Mouse (Mus musculus) intestine, embryonic 15.5 days (tissue): ENCODE data around the gene Olfr800. TPM values are rescaled to one million over a fixed set of nuclear protein-coding genes. Genes with fewer than 3 reads are reported as not detected.

Experiments
- ATAC-seq: fragments of 200-750 bp; cut with Nextera tagmentation; 2 replicates; pipeline ENCODE4 v1.8.0; 2017; ENCODE audit warnings: moderate TSS enrichment, moderate library complexity
- H3K27ac ChIP-seq: fragments of 300-500 bp; sonication (generic); 2 replicates; pipeline ENCODE4 v1.5.1; 2015; ENCODE audit warnings: mild to moderate bottlenecking, inconsistent platforms
- H3K27me3 ChIP-seq: fragments of 300-500 bp; sonication (generic); replicated peaks from 2 replicates; pipeline ENCODE4 v1.6.1; 2015; ENCODE audit warnings: inconsistent platforms
- H3K36me3 ChIP-seq: fragments of 300-500 bp; sonication (generic); 2 replicates; pipeline ENCODE4 v1.6.1; 2015; ENCODE audit warnings: inconsistent platforms
- H3K4me1 ChIP-seq: fragments of 300-500 bp; sonication (generic); replicated peaks from 2 replicates; pipeline ENCODE4 v1.6.1; 2015; ENCODE audit warnings: inconsistent platforms
- H3K4me2 ChIP-seq: fragments of 300-500 bp; sonication (generic); replicated peaks from 2 replicates; pipeline ENCODE4 v1.6.1; 2015; ENCODE audit warnings: mild to moderate bottlenecking, inconsistent platforms
- H3K4me3 ChIP-seq: fragments of 300-500 bp; sonication (generic); replicated peaks from 2 replicates; pipeline ENCODE4 v1.5.1; 2015; ENCODE audit warnings: inconsistent platforms
- H3K9ac ChIP-seq: fragments of 300-500 bp; sonication (generic); 2 replicates; pipeline ENCODE4 v1.6.1; 2015; ENCODE audit warnings: inconsistent platforms
- H3K9me3 ChIP-seq: fragments of 300-500 bp; sonication (generic); 2 replicates; pipeline ENCODE4 v1.6.1; 2016; ENCODE audit warnings: inconsistent platforms
- WGBS: fragments of 180-500 bp; shearing (Covaris S2); methylation state at CpG from one replicate; pipeline ENCODE4 v1.1.7; 2015; 5-methylcytosine and 5-hydroxymethylcytosine counted together
- polyA plus RNA-seq: library from polyadenylated mRNA; unstranded; fragments of >200 nt; fragmentation: Nextera tagmentation; extraction: Ambion mirVana; gene quantifications from 2 replicates; pipeline ENCODE4 v1.2.1, GENCODE M21; 2015

Gene Olfr800
- not detected in 2 replicates for polyA plus RNA-seq

- Histone ChIP-seq H3K4me1 (no peaks in the 10 kb centered on the region), H3K27me3 (no peaks in the 10 kb centered on the region), H3K9ac (no peak within 1 kb of the TSS), H3K27ac (no peak within 1 kb of the TSS), H3K36me3 (no peaks in the 10 kb centered on the region), H3K4me3 (no peak within 1 kb of the TSS), H3K9me3 (no peaks in the 10 kb centered on the region), H3K4me2 (no peak within 1 kb of the TSS)
- no peak for ATAC-seq
Observed at GRCm38 (mm10) chr10:129657394-129657793, at the start of gene Olfr800. Olfr800 (plus strand) TSS chr10:129657694.

- no peak within 1 kb of the TSS for H3K9ac ChIP-seq
- no peaks in the 10 kb centered on the region for H3K27me3 ChIP-seq
- no peak for ATAC-seq
- no peaks in the 10 kb centered on the region for H3K36me3 ChIP-seq
- H3K4me1 ChIP-seq, result no peaks in the 10 kb centered on the region
- H3K27ac ChIP-seq, result no peak within 1 kb of the TSS
- no peaks in the 10 kb centered on the region for H3K9me3 ChIP-seq
- H3K4me2 ChIP-seq, result no peak within 1 kb of the TSS
- H3K4me3 ChIP-seq, result no peak within 1 kb of the TSS
- WGBS, result 100% methylated on average over 1 of the region's 1 CpGs
Observed at GRCm38 (mm10) chr10:129612470-129612869, 45.0 kb upstream of the Olfr800 start, which contains the start of gene Olfr796. Olfr796 (minus strand) TSS chr10:129612570.

- no peak overlapping the region for H3K9ac ChIP-seq
- H3K27me3 ChIP-seq, result no peaks in the 10 kb centered on the region
- H3K4me3 ChIP-seq, result no peak overlapping the region
- no peaks in the 10 kb centered on the region for H3K9me3 ChIP-seq
- no peak overlapping the region for H3K4me2 ChIP-seq
- WGBS, result 23% methylated on average over 1 of the region's 1 CpGs
- H3K27ac ChIP-seq, result no peak overlapping the region
- H3K36me3 ChIP-seq, result no peaks in the 10 kb centered on the region
- H3K4me1 ChIP-seq, result no peaks in the 10 kb centered on the region
- ATAC-seq, result no peak
Observed at GRCm38 (mm10) chr10:129621724-129622123, 35.8 kb upstream of the Olfr800 start.

- ATAC-seq, result no peak
- Histone ChIP-seq H3K36me3 (no peaks in the 10 kb centered on the region), H3K27ac (no peak overlapping the region), H3K4me3 (no peak overlapping the region), H3K9ac (no peak overlapping the region), H3K4me2 (no peak overlapping the region), H3K27me3 (no peaks in the 10 kb centered on the region), H3K9me3 (no peaks in the 10 kb centered on the region), H3K4me1 (no peaks in the 10 kb centered on the region)
Observed at GRCm38 (mm10) chr10:129623251-129623650, 34.2 kb upstream of the Olfr800 start.

GRCm38 (mm10) chr10:129627834-129628233 lies 29.7 kb upstream of the Olfr800 start, which contains the start of gene Olfr798:
Olfr798 (minus strand) TSS chr10:129627934.
- H3K4me3 ChIP-seq, result no peak within 1 kb of the TSS
- no peaks in the 10 kb centered on the region for H3K4me1 ChIP-seq
- H3K36me3 ChIP-seq, result no peaks in the 10 kb centered on the region
- no peak within 1 kb of the TSS for H3K4me2 ChIP-seq
- H3K9ac ChIP-seq, result no peak within 1 kb of the TSS
- 76% methylated on average over 1 of the region's 1 CpGs for WGBS
- no peaks in the 10 kb centered on the region for H3K9me3 ChIP-seq
- H3K27ac ChIP-seq, result no peak within 1 kb of the TSS
- H3K27me3 ChIP-seq, result no peaks in the 10 kb centered on the region
- no peak for ATAC-seq

GRCm38 (mm10) chr10:129637184-129637583 lies 20.3 kb upstream of the Olfr800 start, which contains the start of gene Olfr799:
Olfr799 (plus strand) TSS chr10:129637484.
- Histone ChIP-seq H3K4me2 (no peak within 1 kb of the TSS), H3K4me1 (no peaks in the 10 kb centered on the region), H3K36me3 (no peaks in the 10 kb centered on the region), H3K9ac (no peak within 1 kb of the TSS), H3K9me3 (no peaks in the 10 kb centered on the region), H3K4me3 (no peak within 1 kb of the TSS), H3K27me3 (no peaks in the 10 kb centered on the region), H3K27ac (no peak within 1 kb of the TSS)
- no peak for ATAC-seq
- WGBS, result 26% methylated on average over 1 of the region's 1 CpGs

- no peak overlapping the region for H3K4me2 ChIP-seq
- H3K9ac ChIP-seq, result no peak overlapping the region
- no peaks in the 10 kb centered on the region for H3K9me3 ChIP-seq
- no peak overlapping the region for H3K27ac ChIP-seq
- H3K4me1 ChIP-seq, result no peaks in the 10 kb centered on the region
- H3K27me3 ChIP-seq, result no peaks in the 10 kb centered on the region
- 92% methylated on average over 1 of the region's 1 CpGs for WGBS
- H3K36me3 ChIP-seq, result no peaks in the 10 kb centered on the region
- no peak for ATAC-seq
- no peak overlapping the region for H3K4me3 ChIP-seq
Observed at GRCm38 (mm10) chr10:129651763-129652162, 5.7 kb upstream of the Olfr800 start.

- Histone ChIP-seq H3K9ac (no peak within 1 kb of the TSS), H3K36me3 (no peaks in the 10 kb centered on the region), H3K4me2 (no peak within 1 kb of the TSS), H3K9me3 (no peaks in the 10 kb centered on the region), H3K4me1 (no peaks in the 10 kb centered on the region), H3K27ac (no peak within 1 kb of the TSS), H3K4me3 (no peak within 1 kb of the TSS), H3K27me3 (no peaks in the 10 kb centered on the region)
- WGBS, result 76% methylated on average over 1 of the region's 1 CpGs
- no peak for ATAC-seq
Observed at GRCm38 (mm10) chr10:129673765-129674164, 16.3 kb downstream of the Olfr800 start, which contains the start of gene Olfr801. Olfr801 (minus strand) TSS chr10:129673865.

- Histone ChIP-seq H3K27me3 (no peaks in the 10 kb centered on the region), H3K27ac (no peak within 1 kb of the TSS), H3K4me1 (no peaks in the 10 kb centered on the region), H3K4me3 (no peak within 1 kb of the TSS), H3K9me3 (no peaks in the 10 kb centered on the region), H3K9ac (no peak within 1 kb of the TSS), H3K4me2 (no peak within 1 kb of the TSS), H3K36me3 (no peaks in the 10 kb centered on the region)
- ATAC-seq, result no peak
- 34% methylated on average over 1 of the region's 1 CpGs for WGBS
Observed at GRCm38 (mm10) chr10:129688069-129688468, 30.6 kb downstream of the Olfr800 start, which contains the start of gene Olfr802. Olfr802 (minus strand) TSS chr10:129688169.

GRCm38 (mm10) chr10:129694186-129694585 lies 36.7 kb downstream of the Olfr800 start, which contains the start of gene Olfr803:
Olfr803 (minus strand) TSS chr10:129694286.
- Histone ChIP-seq H3K27ac (no peak within 1 kb of the TSS), H3K36me3 (no peaks in the 10 kb centered on the region), H3K4me3 (no peak within 1 kb of the TSS), H3K4me2 (no peak within 1 kb of the TSS), H3K4me1 (no peaks in the 10 kb centered on the region), H3K9ac (no peak within 1 kb of the TSS), H3K9me3 (no peaks in the 10 kb centered on the region), H3K27me3 (no peaks in the 10 kb centered on the region)
- WGBS, result 80% methylated on average over 2 of the region's 2 CpGs
- no peak for ATAC-seq

- Histone ChIP-seq H3K4me3 (no peak within 1 kb of the TSS), H3K9ac (no peak within 1 kb of the TSS), H3K27me3 (no peaks in the 10 kb centered on the region), H3K4me1 (no peaks in the 10 kb centered on the region), H3K4me2 (no peak within 1 kb of the TSS), H3K9me3 (no peaks in the 10 kb centered on the region), H3K36me3 (no peaks in the 10 kb centered on the region), H3K27ac (no peak within 1 kb of the TSS)
- ATAC-seq, result no peak
Observed at GRCm38 (mm10) chr10:129702910-129703309, 45.4 kb downstream of the Olfr800 start, which contains the start of gene Olfr804. Olfr804 (plus strand) TSS chr10:129703210.
